Mouse (Mus musculus) left cerebral cortex, postnatal 10 days (tissue): ENCODE measurements around the gene Ttll13. TPM values are rescaled to one million over a fixed set of nuclear protein-coding genes. Genes with fewer than 3 reads are reported as not detected.

ENCODE experiments used
- DNase-seq, 2 experiments: peaks; one replicate each; pipeline ENCODE4 v3.0.0; 2021 to 2022; ENCODE audit warnings: low spot score in 2 of 2, mixed read lengths in 1 of 2; ENCODE audit errors: extremely low spot score in 1 of 2
- intact Hi-C: fragments of 180-260 bp; cut with DNase I; formaldehyde crosslinking; loops from one replicate; pipeline ENCODE4 v1.15.1; 2025
- total RNA-seq, 2 experiments: library from RNA; stranded (reverse); gene quantifications; 2 replicates each; pipeline ENCODE4 v1.2.3; 2021

Ttll13 gene
- total RNA-seq, 2 experiments from 2014 or later, result 1.3 to 2.2 TPM

- intact Hi-C loops, result no loop called here
- no peak for DNase-seq
Observed at GRCm38 (mm10) chr7:80209669-80210068, 36.5 kb upstream of the Ttll13 start.

- intact Hi-C loops, result no loop called here
- DNase-seq, result no peak
Observed at GRCm38 (mm10) chr7:80210982-80211381, 35.2 kb upstream of the Ttll13 start.

- intact Hi-C loops, result no loop called here
- DNase-seq, result no peak
Observed at GRCm38 (mm10) chr7:80213604-80214003, 32.6 kb upstream of the Ttll13 start.

GRCm38 (mm10) chr7:80214459-80214858 lies 31.7 kb upstream of the Ttll13 start:
- DNase-seq, result no peak
- intact Hi-C loops, result no loop called here

DNA sequence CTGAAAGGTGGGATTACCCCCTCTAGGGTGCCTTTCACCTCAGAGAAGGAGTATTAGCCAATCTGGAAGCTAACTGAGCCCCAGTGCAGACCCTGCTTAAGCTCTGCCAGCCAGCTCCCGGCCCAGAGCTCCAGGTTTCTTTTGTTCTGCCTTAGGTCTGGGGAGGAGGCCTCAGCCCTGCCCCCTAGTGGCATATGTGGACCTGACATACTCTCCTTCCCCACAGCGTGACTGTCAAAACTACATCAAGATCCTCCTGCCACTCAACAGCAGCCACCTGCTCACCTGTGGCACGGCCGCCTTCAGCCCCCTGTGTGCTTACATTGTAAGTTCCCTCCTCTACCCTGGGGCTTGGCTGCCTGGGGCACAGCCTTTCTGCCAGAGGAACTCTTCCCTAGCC lies 30.8 kb upstream of the Ttll13 start:
- intact Hi-C loops, result loop anchor here (5.0 kb wide), 1 partner anchor 73 kb away; no protein-coding TSS in a partner anchor
- DNase-seq, result peak; percentile 53 to 82

DNA sequence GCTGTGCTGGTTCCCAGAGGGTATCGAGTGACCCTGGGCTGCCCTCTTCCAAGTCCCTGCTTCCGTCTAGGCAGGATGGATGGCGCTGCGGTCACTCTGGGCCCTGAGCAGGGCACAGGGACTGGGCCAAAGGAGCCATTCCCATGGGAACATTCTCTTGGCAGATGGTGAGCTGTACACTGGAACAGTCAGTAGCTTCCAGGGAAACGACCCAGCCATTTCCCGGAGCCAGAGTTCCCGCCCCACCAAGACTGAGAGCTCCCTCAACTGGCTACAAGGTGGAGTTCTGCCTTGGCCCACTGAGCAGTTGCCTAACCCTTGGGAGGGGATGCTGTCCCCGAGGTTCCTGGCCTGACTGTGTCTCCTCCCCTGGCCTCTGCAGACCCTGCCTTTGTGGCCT lies 29.6 kb upstream of the Ttll13 start:
- intact Hi-C loops, result loop anchor here (5.0 kb wide), 1 partner anchor 74 kb away; no protein-coding TSS in a partner anchor

GRCm38 (mm10) chr7:80218666-80219065 lies 27.5 kb upstream of the Ttll13 start:
- no peak for DNase-seq
- intact Hi-C loops, result loop anchor here (5.0 kb wide), 1 partner anchor 76 kb away; no protein-coding TSS in a partner anchor

More for the DNA sequence above, 29.6 kb upstream of the Ttll13 start:
- DNase-seq, result peak; percentile 52 to 56

- DNase-seq, result no peak
- intact Hi-C loops, result no loop called here
Observed at GRCm38 (mm10) chr7:80220237-80220797, 25.9 kb upstream of the Ttll13 start.

- intact Hi-C loops, result no loop called here
- DNase-seq, result no peak
Observed at GRCm38 (mm10) chr7:80221179-80221750, 24.9 kb upstream of the Ttll13 start.

DNA sequence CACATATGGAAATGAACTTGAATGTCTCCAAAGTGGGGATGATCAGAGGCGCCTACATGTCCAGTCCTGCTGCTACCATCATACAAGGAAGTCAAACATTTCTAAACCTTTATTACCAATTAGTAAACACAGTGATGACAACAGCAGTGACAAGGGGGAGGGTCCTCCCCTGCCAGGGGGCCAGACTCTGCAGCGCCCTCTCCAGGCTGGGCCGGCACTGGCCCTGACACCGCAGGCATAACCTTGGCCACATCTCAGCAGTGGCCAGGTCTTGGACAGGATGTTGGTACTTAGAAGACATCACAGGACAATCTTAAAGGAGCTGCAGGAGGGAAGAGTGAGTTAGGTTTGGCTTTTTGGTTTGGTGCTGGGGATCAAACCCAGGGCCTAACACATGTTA lies 19.1 kb upstream of the Ttll13 start:
- intact Hi-C loops, result no loop called here
- DNase-seq, result no peak

- intact Hi-C loops, result no loop called here
- DNase-seq, result no peak
Observed at GRCm38 (mm10) chr7:80230196-80230595, 16.0 kb upstream of the Ttll13 start.

- DNase-seq, result no peak
- intact Hi-C loops, result no loop called here
Observed at GRCm38 (mm10) chr7:80231971-80232488, 14.1 kb upstream of the Ttll13 start.

- DNase-seq, result peak; percentile 92 to 96
- intact Hi-C loops, result no loop called here
Observed at GRCm38 (mm10) chr7:80232489-80233029, 13.6 kb upstream of the Ttll13 start, which contains the start of the genes Cib1 and Gdpgp1. Gene Cib1 (minus strand): TSS chr7:80232813. Gene Gdpgp1 (plus strand): TSS chr7:80232865.

GRCm38 (mm10) chr7:80233799-80234198 lies 12.4 kb upstream of the Ttll13 start:
- DNase-seq, result no peak
- intact Hi-C loops, result no loop called here

- no peak for DNase-seq
- intact Hi-C loops, result no loop called here
Observed at GRCm38 (mm10) chr7:80238542-80238941, 7.6 kb upstream of the Ttll13 start.

GRCm38 (mm10) chr7:80241661-80242060 lies 4.5 kb upstream of the Ttll13 start:
- no peak for DNase-seq
- intact Hi-C loops, result no loop called here

DNA sequence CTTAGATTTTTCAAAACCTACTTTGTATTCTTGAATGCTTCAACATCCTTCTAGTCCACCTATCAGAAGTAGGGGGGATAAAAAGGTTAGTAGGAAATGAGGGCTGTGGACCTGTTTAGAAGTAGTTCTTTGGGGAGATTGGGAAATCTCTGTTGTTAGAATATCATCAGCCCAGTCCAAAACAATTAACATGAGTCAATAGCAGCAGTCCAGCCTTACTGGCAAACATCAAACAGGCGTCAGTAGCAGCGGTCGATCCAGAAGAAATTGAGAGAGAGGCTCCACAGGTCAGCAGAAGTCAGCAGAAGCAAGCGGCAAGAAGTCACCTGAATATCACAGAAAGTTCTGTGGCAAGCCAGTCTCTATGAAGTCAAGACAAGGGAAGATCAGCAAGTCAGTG lies 1.3 kb upstream of the Ttll13 start:
- intact Hi-C loops, result no loop called here
- no peak for DNase-seq

GRCm38 (mm10) chr7:80246859-80247258 lies 683 bp downstream of the Ttll13 start:
- intact Hi-C loops, result no loop called here
- DNase-seq, result no peak

- intact Hi-C loops, result no loop called here
- DNase-seq, result no peak
Observed at GRCm38 (mm10) chr7:80252437-80252836, 6.3 kb downstream of the Ttll13 start.

DNA sequence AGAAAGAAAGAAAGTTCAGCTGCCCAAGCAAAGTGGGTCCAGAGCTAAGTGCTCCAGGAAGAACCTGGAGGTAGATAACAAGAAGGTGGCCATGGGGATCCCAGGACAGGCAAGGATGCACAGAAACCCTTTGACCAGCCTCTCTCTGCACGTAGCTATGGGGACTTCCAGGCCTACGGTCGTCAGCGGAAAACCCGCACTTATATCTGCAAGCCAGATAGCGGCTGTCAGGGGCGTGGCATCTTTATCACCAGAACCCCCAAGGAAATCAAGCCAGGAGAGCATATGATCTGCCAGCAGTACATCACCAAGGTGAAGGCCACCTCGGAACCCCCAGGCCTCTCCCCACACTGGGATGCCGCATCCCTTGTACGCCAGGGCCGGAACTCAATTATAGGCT lies 6.7 kb downstream of the Ttll13 start:
- DNase-seq, result no peak
- intact Hi-C loops, result no loop called here
